Mouse (Mus musculus) heart, postnatal 0 days (tissue): ENCODE data around the gene Aox3.

Experiments
- CTCF ChIP-seq: IDR thresholded peaks from 2 replicates; pipeline ENCODE4 v1.5.1; 2016; ENCODE audit warnings: antibody characterized with exemption, control low read depth, low read depth
- EP300 ChIP-seq: IDR thresholded peaks from 2 replicates; pipeline ENCODE4 v1.6.1; 2016; ENCODE audit warnings: antibody characterized with exemption, low read depth

- TF ChIP-seq CTCF (no peak), EP300 (no peak)
Observed at GRCm38 (mm10) chr1:58124901-58125300, 12.0 kb downstream of the Aox3 start.
